Mouse (Mus musculus) embryonic facial prominence, embryonic 15.5 days (tissue): ENCODE results near the gene Olfr816. TPM values are rescaled to one million over a fixed set of nuclear protein-coding genes. Genes with fewer than 3 reads are reported as not detected.
"Not testable (repeated sequence)": the region's sequence is repeated elsewhere in the genome, so short reads cannot be mapped to it uniquely, and the experiment has no call there.

Source experiments
- ATAC-seq: fragments of 200-750 bp; cut with Nextera tagmentation; 2 replicates; pipeline ENCODE4 v1.8.0; 2017; ENCODE audit warnings: low read depth, moderate TSS enrichment; ENCODE audit not compliant: insufficient number of reproducible peaks, low FRiP score, low TSS enrichment
- H3K27ac ChIP-seq: fragments of 300-500 bp; sonication (generic); replicated peaks from 2 replicates; pipeline ENCODE4 v1.5.1; 2015; ENCODE audit warnings: mild to moderate bottlenecking, inconsistent platforms
- H3K27me3 ChIP-seq: fragments of 300-500 bp; sonication (generic); 2 replicates; pipeline ENCODE4 v1.6.1; 2015; ENCODE audit warnings: inconsistent platforms
- H3K36me3 ChIP-seq: fragments of 300-500 bp; sonication (generic); 2 replicates; pipeline ENCODE4 v1.6.1; 2015; ENCODE audit warnings: mild to moderate bottlenecking, inconsistent platforms
- H3K4me1 ChIP-seq: fragments of 300-500 bp; sonication (generic); 2 replicates; pipeline ENCODE4 v1.6.1; 2015; ENCODE audit warnings: inconsistent platforms
- H3K4me2 ChIP-seq: fragments of 300-500 bp; sonication (generic); replicated peaks from 2 replicates; pipeline ENCODE4 v1.6.1; 2015; ENCODE audit warnings: mild to moderate bottlenecking, inconsistent platforms
- H3K4me3 ChIP-seq: fragments of 300-500 bp; sonication (generic); replicated peaks from 2 replicates; pipeline ENCODE4 v1.5.1; 2015; ENCODE audit warnings: mild to moderate bottlenecking, inconsistent platforms
- H3K9ac ChIP-seq: fragments of 300-500 bp; sonication (generic); 2 replicates; pipeline ENCODE4 v1.6.1; 2015; ENCODE audit warnings: inconsistent platforms
- H3K9me3 ChIP-seq: fragments of 300-500 bp; sonication (generic); replicated peaks from 2 replicates; pipeline ENCODE4 v1.6.1; 2016; ENCODE audit warnings: inconsistent platforms
- WGBS: fragments of 180-500 bp; shearing (Covaris S2); methylation state at CpG from one replicate; pipeline ENCODE4 v1.1.7; 2015; 5-methylcytosine and 5-hydroxymethylcytosine counted together
- polyA plus RNA-seq: library from polyadenylated mRNA; unstranded; fragments of >200 nt; fragmentation: Nextera tagmentation; extraction: Ambion mirVana; gene quantifications from 2 replicates; pipeline ENCODE4 v1.2.1, GENCODE M21; 2015

Gene Olfr816
- not detected in 2 replicates for polyA plus RNA-seq

DNA sequence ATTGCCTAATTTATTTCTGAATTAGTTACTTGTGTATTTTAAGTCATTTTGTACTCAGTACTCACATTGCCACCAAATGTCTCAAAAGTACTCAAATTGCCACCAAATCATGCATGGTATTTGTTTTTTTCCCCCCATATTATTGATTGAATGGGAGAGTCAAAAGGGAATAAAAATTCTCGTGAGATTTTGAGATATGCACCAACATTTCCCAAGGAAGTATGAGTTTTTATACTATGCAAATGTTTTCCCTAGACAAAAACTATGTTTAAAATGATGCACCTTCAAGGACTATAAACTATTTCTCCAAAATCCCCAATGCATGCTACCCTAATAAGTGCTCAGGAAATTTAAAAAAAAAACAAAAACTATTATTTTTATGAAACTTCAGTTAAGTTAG, at the start of gene Olfr816:
Gene Olfr816 (minus strand): TSS at position 101 of the 400 bp plus-strand sequence.
- Histone ChIP-seq H3K27ac (no peak within 1 kb of the TSS), H3K9me3 (no peaks in the 10 kb centered on the region), H3K4me2 (no peak within 1 kb of the TSS), H3K4me1 (no peaks in the 10 kb centered on the region), H3K4me3 (no peak within 1 kb of the TSS), H3K36me3 (no peaks in the 10 kb centered on the region), H3K27me3 (no peaks in the 10 kb centered on the region), H3K9ac (no peak within 1 kb of the TSS)
- 55% methylated on average over 1 of the region's 1 CpGs for WGBS
- ATAC-seq = no peak

DNA sequence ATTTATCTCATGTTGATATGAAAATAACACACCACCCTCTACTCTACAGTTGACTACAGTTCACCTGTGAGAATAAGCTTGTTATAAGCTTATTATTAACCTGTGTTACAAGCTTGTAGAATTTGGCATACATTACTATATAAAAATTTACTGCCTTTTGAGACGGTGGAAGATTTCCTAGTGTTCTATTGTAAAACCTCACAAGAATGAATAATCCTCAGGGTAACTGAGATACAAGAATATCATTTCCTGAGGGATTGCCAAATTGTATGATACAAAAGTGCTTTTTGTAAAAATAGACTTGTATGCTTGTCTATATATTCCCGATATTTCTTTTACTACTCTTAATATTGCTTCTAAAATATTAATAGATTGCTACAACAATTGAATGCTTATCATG, 33.6 kb upstream of the Olfr816 start, which contains the start of gene Olfr818:
Gene Olfr818 (minus strand): TSS at position 101 of the 400 bp plus-strand sequence.
- H3K36me3 ChIP-seq = no peaks in the 10 kb centered on the region
- WGBS = 96% methylated on average over 2 of the region's 2 CpGs
- no peak for ATAC-seq

GRCm38 (mm10) chr10:129905767-129906166, 9.6 kb downstream of the Olfr816 start, which contains the start of gene Olfr815:
Gene Olfr815 (minus strand): TSS chr10:129905867.
- 64% methylated on average over 1 of the region's 1 CpGs for WGBS
- not testable (repeated sequence) for H3K4me2 ChIP-seq, H3K36me3 ChIP-seq, H3K9ac ChIP-seq, H3K4me1 ChIP-seq, H3K9me3 ChIP-seq, ATAC-seq, H3K27me3 ChIP-seq, H3K4me3 ChIP-seq, H3K27ac ChIP-seq

More for the DNA sequence above, 33.6 kb upstream of the Olfr816 start, which contains the start of gene Olfr818:
- no peak within 1 kb of the TSS for H3K27ac ChIP-seq
- H3K9me3 ChIP-seq = no peaks in the 10 kb centered on the region
- H3K9ac ChIP-seq = no peak within 1 kb of the TSS
- no peaks in the 10 kb centered on the region for H3K4me1 ChIP-seq
- no peak within 1 kb of the TSS for H3K4me3 ChIP-seq
- H3K27me3 ChIP-seq = no peaks in the 10 kb centered on the region
- no peak within 1 kb of the TSS for H3K4me2 ChIP-seq

GRCm38 (mm10) chr10:129885934-129886333, 29.5 kb downstream of the Olfr816 start:
- no peak overlapping the region for H3K9ac ChIP-seq
- WGBS = 84% methylated on average over 7 of the region's 7 CpGs
- no peak overlapping the region for H3K27ac ChIP-seq

GRCm38 (mm10) chr10:129885496-129885895, 29.9 kb downstream of the Olfr816 start:
- H3K27ac ChIP-seq, H3K27me3 ChIP-seq, H3K4me3 ChIP-seq, H3K4me1 ChIP-seq, H3K9me3 ChIP-seq, H3K9ac ChIP-seq, ATAC-seq, H3K36me3 ChIP-seq, H3K4me2 ChIP-seq: not testable (repeated sequence)
- WGBS = 76% methylated on average over 6 of the region's 6 CpGs

More at GRCm38 (mm10) chr10:129885934-129886333, 29.5 kb downstream of the Olfr816 start:
- ATAC-seq = no peak
- Histone ChIP-seq H3K4me1 (no peaks in the 10 kb centered on the region), H3K36me3 (no peaks in the 10 kb centered on the region), H3K9me3 (no peaks in the 10 kb centered on the region), H3K4me3 (no peak overlapping the region), H3K4me2 (no peak overlapping the region), H3K27me3 (no peaks in the 10 kb centered on the region)

DNA sequence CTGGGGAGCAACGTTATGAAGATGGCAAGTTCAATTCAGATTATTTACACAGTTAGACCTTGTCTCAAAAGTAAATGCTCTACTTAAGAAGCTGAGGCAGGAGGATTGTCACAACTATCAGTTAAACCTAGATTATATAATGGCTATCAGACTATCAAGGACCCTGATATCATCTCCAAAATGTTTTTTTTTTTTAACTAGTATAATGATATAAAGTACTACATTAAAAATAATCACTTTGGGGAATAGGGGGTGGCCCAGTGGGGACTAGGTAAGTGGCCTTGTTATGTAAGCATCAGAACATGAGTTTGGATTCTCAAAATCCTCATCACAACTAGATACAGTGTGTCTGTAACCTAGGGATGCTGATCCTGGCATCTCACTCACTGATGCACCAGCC, 35.6 kb downstream of the Olfr816 start, which contains the start of gene Olfr814:
Gene Olfr814 (minus strand): TSS at position 101 of the 400 bp plus-strand sequence.
- H3K36me3 ChIP-seq, H3K4me3 ChIP-seq, H3K27ac ChIP-seq, H3K4me1 ChIP-seq, H3K9me3 ChIP-seq, H3K9ac ChIP-seq, ATAC-seq, H3K4me2 ChIP-seq, H3K27me3 ChIP-seq: not testable (repeated sequence)
- 63% methylated on average over 1 of the region's 1 CpGs for WGBS

Other genes starting within 250 kb of the Olfr816 start
- gene Olfr801, start 241.7 kb downstream of the Olfr816 start, polyA plus RNA-seq = not detected in 2 replicates
- 0.03 and 0.07 TPM in 2 replicates for gene Olfr802, start 227.4 kb downstream of the Olfr816 start, polyA plus RNA-seq
- not detected in 2 replicates for gene Olfr803, start 221.3 kb downstream of the Olfr816 start, polyA plus RNA-seq
- not detected in 2 replicates for gene Olfr804, start 212.4 kb downstream of the Olfr816 start, polyA plus RNA-seq
- gene Olfr805, start 186.2 kb downstream of the Olfr816 start, polyA plus RNA-seq = 0.05 TPM in 1 of 2 replicates, not detected in the other
- gene Olfr806, start 173.7 kb downstream of the Olfr816 start, polyA plus RNA-seq = not detected in 2 replicates
- gene Olfr807, start 157.8 kb downstream of the Olfr816 start, polyA plus RNA-seq = 0.17 TPM in 1 of 2 replicates, not detected in the other
- gene Olfr808, start 150.1 kb downstream of the Olfr816 start, polyA plus RNA-seq = not detected in 2 replicates
- 0.17 TPM in 1 of 2 replicates, not detected in the other for gene Olfr809, start 141.0 kb downstream of the Olfr816 start, polyA plus RNA-seq
- gene Olfr810, start 120.7 kb downstream of the Olfr816 start, polyA plus RNA-seq = 0.26 and 0.44 TPM in 2 replicates
- gene Olfr811, start 111.2 kb downstream of the Olfr816 start, polyA plus RNA-seq = not detected in 2 replicates
- 0.13 and 0.41 TPM in 2 replicates for gene Olfr812, start 69.5 kb downstream of the Olfr816 start, polyA plus RNA-seq
- 0.20 and 0.33 TPM in 2 replicates for gene Olfr813, start 60.2 kb downstream of the Olfr816 start, polyA plus RNA-seq
- not detected in 2 replicates for gene Olfr814, start 35.7 kb downstream of the Olfr816 start, polyA plus RNA-seq
- 0.17 TPM in 1 of 2 replicates, not detected in the other for gene Olfr815, start 9.7 kb downstream of the Olfr816 start, polyA plus RNA-seq
- not detected in 2 replicates for gene Olfr818, start 33.5 kb upstream of the Olfr816 start, polyA plus RNA-seq
- gene Olfr819, start 51.7 kb upstream of the Olfr816 start, polyA plus RNA-seq = 0.04 TPM in 1 of 2 replicates, not detected in the other
- 0.11 TPM in 1 of 2 replicates, not detected in the other for gene Olfr247, start 60.5 kb upstream of the Olfr816 start, polyA plus RNA-seq
- 0.09 TPM in 1 of 2 replicates, not detected in the other for gene Gm10310, start 69.5 kb upstream of the Olfr816 start, polyA plus RNA-seq
- 0.04 and 0.11 TPM in 2 replicates for gene Olfr820, start 97.0 kb upstream of the Olfr816 start, polyA plus RNA-seq
- gene Olfr821, start 114.8 kb upstream of the Olfr816 start, polyA plus RNA-seq = not detected in 2 replicates
- 0.23 TPM in 1 of 2 replicates, not detected in the other for gene Olfr822, start 155.6 kb upstream of the Olfr816 start, polyA plus RNA-seq
- gene Olfr823, start 199.8 kb upstream of the Olfr816 start, polyA plus RNA-seq = not detected in 2 replicates
- gene Olfr824, start 214.4 kb upstream of the Olfr816 start, polyA plus RNA-seq = not detected in 2 replicates